Comparison of ENCODE assay signal across 8 mouse cellular contexts in the genomic region with DNA sequence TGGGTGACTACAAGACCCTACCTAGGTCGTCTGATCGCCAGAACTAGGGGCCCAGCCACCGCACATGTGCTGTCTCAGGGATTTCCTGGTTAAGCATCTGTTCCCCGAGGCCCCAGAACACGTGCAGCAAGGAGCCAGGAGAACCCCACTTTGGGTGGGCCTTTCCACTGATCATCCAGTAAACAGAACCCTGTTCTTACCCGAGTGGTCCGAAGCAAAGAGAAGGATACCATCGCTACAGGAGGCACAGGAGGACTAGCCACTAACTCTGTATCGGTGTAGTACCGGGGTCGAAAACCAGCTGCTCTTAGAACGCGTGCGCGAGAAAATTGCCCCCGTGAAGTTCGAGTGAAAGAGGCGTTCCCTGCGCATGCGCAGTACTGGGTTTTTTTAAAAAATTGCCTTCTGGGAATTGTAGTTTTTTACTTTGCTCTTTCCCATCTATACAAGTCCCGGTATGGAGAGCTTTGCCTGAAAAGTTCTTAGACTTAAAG. TPM values are rescaled to one million over a fixed set of nuclear protein-coding genes. Genes with fewer than 3 reads are reported as not detected.
DNase-seq lines count a peak whose midpoint lies in the region; ATAC-seq lines count a peak whose summit lies in the region.

A gene (minus strand): TSS at position 357 of the 494 bp plus-strand sequence.

- peak within 1 kb of the TSS; percentile 52 for H3K9ac ChIP-seq in intestine, embryonic 15.5 days

- H3K27me3 ChIP-seq in intestine, embryonic 15.5 days (replicated peaks), result peaks cover 33% of the 10 kb centered on the region

- no peaks in the 10 kb centered on the region for H3K9me3 ChIP-seq in intestine, embryonic 15.5 days

- peak; percentile 59 to 70 for DNase-seq in urinary bladder, adult 18-20 months (ENCODE audit: low spot score in 2 of 2)
- no peak for DNase-seq in urinary bladder, postnatal 10 days (ENCODE audit: low spot score)
- peak; percentile 91 for DNase-seq in embryo, embryonic 9.5 days (ENCODE audit: extremely low spot score)
- peak in 1 of 2 experiments; percentile 86 for DNase-seq in gastrocnemius, postnatal 4 days (ENCODE audit: low spot score in 2 of 2)
- peak; percentile 86 to 90 for DNase-seq in left cerebral cortex, postnatal 25 days (ENCODE audit: low spot score in 2 of 2)
- peak; percentile 97 for DNase-seq in mesoderm, embryonic 11.5 days (ENCODE audit: low read depth, low spot score)
- DNase-seq in right cerebral cortex, postnatal 36 days (ENCODE audit: low spot score in 2 of 2), result peak; percentile 72 to 79

- peaks cover 24% of the 10 kb centered on the region for H3K36me3 ChIP-seq in intestine, embryonic 15.5 days

- no peak within 1 kb of the TSS for H3K27ac ChIP-seq in intestine, embryonic 15.5 days

- peak within 1 kb of the TSS; percentile 57 for H3K4me3 ChIP-seq in intestine, embryonic 15.5 days (replicated peaks)

- ATAC-seq in intestine, embryonic 15.5 days, result peak; percentile 66

- peak within 1 kb of the TSS; percentile 81 for H3K4me2 ChIP-seq in intestine, embryonic 15.5 days (replicated peaks)

- peaks cover 37% of the 10 kb centered on the region for H3K4me1 ChIP-seq in intestine, embryonic 15.5 days (replicated peaks)

- intact Hi-C loops in left cerebral cortex, postnatal 25 days (cut with DNase I), result no loop called here

- under 1% methylated on average over 21 of the region's 21 CpGs for WGBS in intestine, embryonic 15.5 days

RNA-seq across cellular contexts. Expression of the gene that starts here (rescaled TPM):
- 10 to 100 TPM; 34.6 to 34.8 TPM for total RNA-seq in gastrocnemius, postnatal 4 days (2021)
- 147 and 149 TPM in 2 replicates for polyA plus RNA-seq in intestine, embryonic 15.5 days (2015; fragmentation: Nextera tagmentation; extraction: Ambion mirVana)
- total RNA-seq in left cerebral cortex, postnatal 25 days (2021), result 10 to 100 TPM; 25.7 to 29.9 TPM
